Mouse (Mus musculus) liver, embryonic 12.5 days (tissue): Measurements from ENCODE around the gene Ppp4r3b. TPM values are rescaled to one million over a fixed set of nuclear protein-coding genes. Genes with fewer than 3 reads are reported as not detected.

Source experiments
- ATAC-seq: fragments of 200-750 bp; cut with Nextera tagmentation; 2 replicates; pipeline ENCODE4 v1.8.0; 2017; ENCODE audit warnings: moderate number of reproducible peaks, mild to moderate bottlenecking, moderate library complexity
- H3K27ac ChIP-seq: fragments of 300-500 bp; sonication (generic); 2 replicates; pipeline ENCODE4 v1.5.1; 2016; ENCODE audit warnings: mild to moderate bottlenecking
- H3K27me3 ChIP-seq: fragments of 300-500 bp; sonication (generic); replicated peaks from 2 replicates; pipeline ENCODE4 v1.6.1; 2016; ENCODE audit warnings: mild to moderate bottlenecking, moderate library complexity
- H3K36me3 ChIP-seq: fragments of 300-500 bp; sonication (generic); 2 replicates; pipeline ENCODE4 v1.6.1; 2016; ENCODE audit warnings: mild to moderate bottlenecking, moderate library complexity
- H3K4me1 ChIP-seq: fragments of 300-500 bp; sonication (generic); 2 replicates; pipeline ENCODE4 v1.6.1; 2016
- H3K4me2 ChIP-seq: fragments of 300-500 bp; sonication (generic); 2 replicates; pipeline ENCODE4 v1.6.1; 2016; ENCODE audit warnings: mild to moderate bottlenecking, moderate library complexity
- H3K4me3 ChIP-seq: fragments of 300-500 bp; sonication (generic); 2 replicates; pipeline ENCODE4 v1.5.1; 2016; ENCODE audit warnings: mild to moderate bottlenecking, moderate library complexity
- H3K9ac ChIP-seq: fragments of 300-500 bp; sonication (generic); 2 replicates; pipeline ENCODE4 v1.6.1; 2016; ENCODE audit warnings: mild to moderate bottlenecking, moderate library complexity
- H3K9me3 ChIP-seq: fragments of 300-500 bp; sonication (generic); replicated peaks from 2 replicates; pipeline ENCODE4 v1.6.1; 2016; ENCODE audit warnings: mild to moderate bottlenecking, moderate library complexity
- WGBS: fragments of 180-500 bp; shearing (Covaris S2); methylation state at CpG from one replicate; pipeline ENCODE4 v1.1.7; 2016; ENCODE audit not compliant: insufficient replicate concordance; 5-methylcytosine and 5-hydroxymethylcytosine counted together
- polyA plus RNA-seq: library from polyadenylated mRNA; unstranded; fragments of >200 nt; fragmentation: Nextera tagmentation; extraction: Ambion mirVana; gene quantifications from 2 replicates; pipeline ENCODE4 v1.2.1, GENCODE M21; 2016

Gene Ppp4r3b
- polyA plus RNA-seq, 1 experiment from 2014 or later = 62.2 TPM

DNA sequence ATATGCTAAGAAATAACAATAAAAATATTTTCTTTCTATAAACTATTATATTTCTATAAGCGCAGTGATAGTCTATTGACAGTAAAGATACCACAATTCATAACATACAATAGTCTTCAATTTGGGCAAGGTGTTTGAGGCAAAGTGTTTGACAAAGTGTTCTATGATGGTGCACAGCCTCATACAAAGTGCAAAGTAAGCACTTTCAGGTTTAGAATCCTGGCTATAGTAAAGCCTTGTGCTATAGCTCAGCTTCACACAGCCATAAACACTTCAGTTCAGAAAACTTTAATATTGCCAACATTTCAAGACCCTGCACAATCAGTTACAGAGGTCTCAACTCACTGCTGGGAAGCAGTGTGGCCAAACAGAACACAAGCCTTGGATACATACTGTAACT lies 66.7 kb downstream of the Ppp4r3b start:
- Histone ChIP-seq H3K36me3 (peaks cover 11% of the 10 kb centered on the region), H3K9ac (no peak overlapping the region), H3K4me3 (no peak overlapping the region), H3K9me3 (no peaks in the 10 kb centered on the region), H3K4me2 (no peak overlapping the region), H3K27ac (no peak overlapping the region), H3K27me3 (no peaks in the 10 kb centered on the region), H3K4me1 (no peaks in the 10 kb centered on the region)
- 86% methylated on average over 1 of the region's 1 CpGs for WGBS
- ATAC-seq = no peak

DNA sequence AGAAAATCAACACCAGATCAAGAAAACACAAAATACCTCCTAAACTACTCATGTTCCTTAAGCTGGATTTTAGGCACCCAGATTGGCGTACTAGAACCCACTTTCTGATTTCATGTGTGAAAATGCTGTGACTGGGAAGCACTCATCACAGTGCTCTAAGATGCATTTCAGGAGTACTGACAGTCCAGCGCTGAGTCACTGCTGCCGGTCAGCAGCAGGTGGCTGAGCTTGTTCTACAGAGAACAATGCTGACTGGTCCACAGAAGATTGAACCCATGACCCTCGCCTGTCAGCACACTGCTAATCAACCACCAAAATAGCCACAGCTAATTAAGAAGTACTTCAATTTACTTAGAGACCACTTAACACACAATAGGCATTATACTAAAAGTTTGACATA lies 69.3 kb downstream of the Ppp4r3b start:
- Histone ChIP-seq H3K4me2 (no peak overlapping the region), H3K4me3 (no peak overlapping the region), H3K9ac (no peak overlapping the region), H3K27me3 (no peaks in the 10 kb centered on the region), H3K27ac (no peak overlapping the region), H3K9me3 (no peaks in the 10 kb centered on the region), H3K36me3 (peaks cover 10% of the 10 kb centered on the region), H3K4me1 (peaks cover 15% of the 10 kb centered on the region)
- 83% methylated on average over 4 of the region's 4 CpGs for WGBS
- ATAC-seq = no peak

DNA sequence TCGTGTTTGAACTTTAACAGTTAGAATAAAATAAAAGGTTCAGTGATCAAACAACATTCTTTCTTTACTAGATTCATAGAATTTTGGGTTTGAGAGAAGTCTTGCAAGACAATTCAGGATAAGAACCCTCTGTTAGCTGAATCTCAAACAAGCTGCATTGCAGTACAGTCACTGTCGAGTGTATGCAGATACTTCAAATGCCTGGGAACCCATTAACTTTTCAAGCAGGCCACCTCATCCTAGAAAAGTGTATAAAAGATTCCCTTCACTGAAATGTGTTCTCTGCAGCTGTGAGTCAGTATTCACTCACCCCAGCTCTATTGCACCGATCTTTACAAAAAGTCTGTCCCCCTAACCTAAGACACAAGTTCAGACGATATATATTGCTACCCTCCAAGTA lies 73.3 kb downstream of the Ppp4r3b start:
- peaks cover 21% of the 10 kb centered on the region for H3K4me1 ChIP-seq
- peak overlapping the region; percentile 90 for H3K4me3 ChIP-seq
- no peaks in the 10 kb centered on the region for H3K9me3 ChIP-seq
- no peak for ATAC-seq
- 0 out of 2 replicates have a peak overlapping the region, but pooled peaks have one; percentile 19 for H3K9ac ChIP-seq
- H3K4me2 ChIP-seq = peak overlapping the region; percentile 79
- H3K36me3 ChIP-seq = peaks cover 10% of the 10 kb centered on the region
- WGBS = 62% methylated on average over 4 of the region's 4 CpGs
- 0 out of 2 replicates have a peak, but pooled peaks cover 6% of the 10 kb centered on the region for H3K27me3 ChIP-seq
- H3K27ac ChIP-seq = no peak overlapping the region

DNA sequence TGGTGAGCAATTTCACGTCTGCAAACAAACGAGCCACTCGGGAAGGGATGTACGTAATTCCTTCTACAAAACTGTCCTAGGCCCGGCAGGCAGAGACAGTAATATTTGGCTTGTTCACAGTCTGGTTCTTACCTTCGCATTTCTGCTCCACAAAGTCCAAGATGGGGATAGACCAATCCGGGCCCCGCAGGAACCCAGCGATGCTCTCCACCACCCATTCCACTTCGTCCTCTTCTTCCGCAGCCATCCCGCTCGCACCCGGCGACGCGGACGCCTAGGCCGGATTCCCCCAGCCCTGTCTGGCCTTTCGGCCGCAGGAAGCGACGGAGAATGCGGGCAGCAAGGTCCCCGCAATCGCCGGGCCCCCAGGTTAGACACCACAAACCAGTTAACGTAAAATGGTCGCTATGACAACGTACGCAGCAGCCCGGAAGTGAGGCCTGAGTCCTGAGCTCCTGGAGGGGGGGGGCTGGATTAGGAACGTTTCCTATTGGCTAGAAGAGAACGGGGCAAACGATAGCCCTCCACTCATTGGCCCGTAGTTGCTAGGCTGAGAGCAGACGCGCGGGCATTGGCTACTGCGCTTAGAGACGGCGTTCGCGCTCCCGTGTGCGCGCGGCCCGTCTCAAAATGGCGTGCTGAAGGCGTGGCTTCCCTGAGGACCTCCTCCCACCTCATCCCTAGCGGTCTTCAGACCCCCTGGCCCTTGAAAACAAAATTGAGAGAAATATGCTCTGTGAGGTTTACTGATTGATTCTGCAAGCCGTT lies 74.4 kb downstream of the Ppp4r3b start, which contains the start of gene Cfap36:
Gene Cfap36, minus strand, starts transcription at position 527 of the 768 bp plus-strand sequence.
- peak within 1 kb of the TSS; percentile 74 for H3K9ac ChIP-seq
- peak within 1 kb of the TSS; percentile 90 for H3K4me3 ChIP-seq
- peak within 1 kb of the TSS; percentile 79 for H3K4me2 ChIP-seq
- peak; percentile 100 for ATAC-seq
- H3K9me3 ChIP-seq = no peaks in the 10 kb centered on the region
- peak within 1 kb of the TSS; percentile 56; the same call in 1 of the 2 replicates for H3K27ac ChIP-seq
- peaks cover 7% of the 10 kb centered on the region for H3K36me3 ChIP-seq
- 0 out of 2 replicates have a peak, but pooled peaks cover 6% of the 10 kb centered on the region for H3K27me3 ChIP-seq
- H3K4me1 ChIP-seq = peaks cover 21% of the 10 kb centered on the region
- WGBS = 1% methylated on average over 53 of the region's 53 CpGs

DNA sequence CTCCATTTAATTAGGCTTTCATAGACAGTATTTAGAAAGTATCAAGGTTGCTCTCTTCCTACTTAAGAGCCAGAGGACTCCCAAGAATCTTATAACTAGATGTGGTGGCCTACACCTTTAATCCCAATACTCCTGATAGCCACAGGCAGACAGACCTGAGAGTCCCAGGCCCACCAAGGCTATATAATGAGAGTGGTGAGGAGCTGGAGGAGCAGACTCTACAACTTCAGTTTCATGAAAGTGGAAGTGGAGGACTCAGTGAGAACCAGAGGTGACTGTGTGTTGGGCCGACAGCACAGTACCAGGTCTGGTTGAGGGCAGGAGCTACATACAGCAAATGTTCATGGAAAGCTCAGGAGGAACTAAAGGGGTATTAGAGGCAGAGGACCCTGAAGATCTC lies 75.0 kb downstream of the Ppp4r3b start:
- WGBS = 90% methylated on average over 1 of the region's 1 CpGs
- Histone ChIP-seq H3K9ac (no peak overlapping the region), H3K4me3 (peak overlapping the region; percentile 90), H3K27me3 (0 out of 2 replicates have a peak, but pooled peaks cover 6% of the 10 kb centered on the region), H3K9me3 (no peaks in the 10 kb centered on the region), H3K36me3 (peaks cover 3% of the 10 kb centered on the region; the same call in 1 of the 2 replicates), H3K4me1 (peaks cover 21% of the 10 kb centered on the region), H3K4me2 (peak overlapping the region; percentile 79), H3K27ac (no peak overlapping the region)
- ATAC-seq = no peak

DNA sequence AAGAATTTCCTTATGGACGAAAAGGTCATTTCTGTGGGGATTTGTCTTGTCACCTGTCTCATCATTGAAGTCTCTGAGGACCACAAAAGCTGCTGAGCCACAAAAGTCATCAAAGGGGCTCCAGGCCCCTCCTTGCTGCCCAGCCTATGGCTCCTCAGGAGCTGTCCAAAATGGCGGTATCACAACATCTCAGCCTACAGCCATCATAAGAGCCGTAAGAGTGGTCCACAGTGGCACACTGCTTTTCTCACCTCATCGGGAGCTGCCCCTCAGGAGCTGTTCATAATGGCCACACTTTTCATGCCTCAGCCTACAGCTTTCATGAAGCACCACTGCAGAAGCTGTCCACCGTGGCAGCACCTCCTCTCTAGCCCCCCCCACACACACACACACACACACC lies 75.7 kb downstream of the Ppp4r3b start:
- Histone ChIP-seq H3K36me3 (0 out of 2 replicates have a peak, but pooled peaks cover 2% of the 10 kb centered on the region), H3K4me1 (peaks cover 21% of the 10 kb centered on the region), H3K9me3 (no peaks in the 10 kb centered on the region), H3K4me3 (no peak overlapping the region), H3K27ac (no peak overlapping the region), H3K9ac (no peak overlapping the region), H3K4me2 (no peak overlapping the region), H3K27me3 (0 out of 2 replicates have a peak, but pooled peaks cover 6% of the 10 kb centered on the region)
- no peak for ATAC-seq
- WGBS = 89% methylated on average over 5 of the region's 5 CpGs

DNA sequence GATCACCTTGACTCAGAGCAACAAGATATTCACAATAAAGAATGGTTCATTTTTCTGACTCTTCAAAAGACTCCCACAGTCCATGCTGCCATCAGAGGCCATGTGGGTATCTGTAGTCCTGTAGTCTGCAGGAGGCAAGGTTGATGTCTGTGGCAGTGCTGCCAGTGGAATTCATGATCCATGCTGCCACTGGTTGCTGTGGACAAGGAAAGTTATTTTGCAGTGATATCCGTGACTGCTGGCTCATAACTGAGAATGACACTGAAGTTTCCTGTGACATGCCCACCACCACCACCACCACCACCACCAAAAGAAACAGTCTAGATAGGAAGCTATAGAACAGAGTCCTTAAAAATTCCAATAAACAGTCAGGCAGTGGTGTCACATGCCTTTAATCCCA lies 82.0 kb downstream of the Ppp4r3b start:
- ATAC-seq = no peak
- no peak overlapping the region for H3K4me2 ChIP-seq
- 48% methylated on average over 1 of the region's 1 CpGs for WGBS
- no peak overlapping the region for H3K9ac ChIP-seq
- no peaks in the 10 kb centered on the region for H3K36me3 ChIP-seq
- H3K4me3 ChIP-seq = no peak overlapping the region
- no peaks in the 10 kb centered on the region for H3K9me3 ChIP-seq
- 0 out of 2 replicates have a peak, but pooled peaks cover under 1% of the 10 kb centered on the region for H3K27me3 ChIP-seq
- no peak overlapping the region for H3K27ac ChIP-seq
- H3K4me1 ChIP-seq = no peaks in the 10 kb centered on the region

DNA sequence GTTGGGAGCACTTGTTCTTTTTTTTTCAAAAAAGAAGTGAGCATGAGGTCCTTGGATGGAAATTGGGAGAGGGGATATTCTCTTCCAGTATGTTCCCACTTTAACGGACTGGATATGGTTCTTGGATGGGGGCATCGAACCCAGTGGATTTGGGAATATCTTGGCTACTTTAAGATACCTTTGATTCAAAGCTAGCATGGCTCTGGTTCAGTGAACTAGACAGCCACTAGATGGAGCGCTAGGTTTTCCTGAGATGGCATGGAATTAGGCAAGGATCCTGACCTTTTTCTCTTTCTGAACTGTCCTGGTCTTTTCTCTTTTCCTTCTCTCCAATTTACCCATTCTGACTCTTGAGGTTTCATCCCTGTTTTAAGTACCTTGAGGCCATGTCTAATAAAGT lies 95.1 kb downstream of the Ppp4r3b start:
- WGBS = 22% methylated on average over 3 of the region's 3 CpGs
- Histone ChIP-seq H3K27me3 (no peaks in the 10 kb centered on the region), H3K9ac (no peak overlapping the region), H3K27ac (no peak overlapping the region), H3K36me3 (no peaks in the 10 kb centered on the region), H3K4me1 (no peaks in the 10 kb centered on the region), H3K4me3 (no peak overlapping the region), H3K9me3 (no peaks in the 10 kb centered on the region), H3K4me2 (no peak overlapping the region)
- ATAC-seq = no peak

Other genes starting within 250 kb of the Ppp4r3b start
- 43.9 and 44.5 TPM in 2 replicates for gene Pnpt1, start 42.1 kb upstream of the Ppp4r3b start, polyA plus RNA-seq
- gene Cfap36, start 74.5 kb downstream of the Ppp4r3b start, polyA plus RNA-seq = 18.9 and 21.1 TPM in 2 replicates
- 8.2 and 10.1 TPM in 2 replicates for gene Ccdc88a, start 200.8 kb downstream of the Ppp4r3b start, polyA plus RNA-seq